Mouse (Mus musculus) urinary bladder, postnatal 25 days (tissue): ENCODE data around the gene Gm9376.
A peak's percentile ranks its signal among the peaks of the same experiment; 100 is the strongest.

Experiments
- DNase-seq: peaks from one replicate; pipeline ENCODE4 v3.0.0; 2022; ENCODE audit warnings: low spot score

Gm9376 gene

DNA sequence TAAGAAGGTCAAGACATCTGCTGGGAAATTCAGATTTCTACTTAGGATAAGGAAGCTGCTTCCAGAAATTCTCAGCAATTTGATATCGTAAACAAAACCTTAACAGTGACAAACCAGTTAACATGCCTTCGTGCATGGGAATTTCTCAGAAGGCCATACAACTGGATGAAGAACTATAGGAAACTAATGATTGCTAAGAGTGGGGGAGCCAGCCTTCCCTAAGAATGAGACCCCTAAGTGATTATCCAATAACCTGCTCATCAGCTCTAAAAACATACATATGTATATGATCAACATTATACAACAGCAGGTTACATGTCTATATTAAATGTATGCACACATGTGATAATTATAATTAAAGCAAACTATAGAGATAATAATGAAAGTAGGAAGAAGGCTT is at the start of gene Gm9376:
TSS of gene Gm9376 (plus strand) at position 301 of the 400 bp plus-strand sequence.
- no peak for DNase-seq

GRCm38 (mm10) chr14:118220885-118221284 is 45.9 kb upstream of the Gm9376 start:
- no peak for DNase-seq

DNA sequence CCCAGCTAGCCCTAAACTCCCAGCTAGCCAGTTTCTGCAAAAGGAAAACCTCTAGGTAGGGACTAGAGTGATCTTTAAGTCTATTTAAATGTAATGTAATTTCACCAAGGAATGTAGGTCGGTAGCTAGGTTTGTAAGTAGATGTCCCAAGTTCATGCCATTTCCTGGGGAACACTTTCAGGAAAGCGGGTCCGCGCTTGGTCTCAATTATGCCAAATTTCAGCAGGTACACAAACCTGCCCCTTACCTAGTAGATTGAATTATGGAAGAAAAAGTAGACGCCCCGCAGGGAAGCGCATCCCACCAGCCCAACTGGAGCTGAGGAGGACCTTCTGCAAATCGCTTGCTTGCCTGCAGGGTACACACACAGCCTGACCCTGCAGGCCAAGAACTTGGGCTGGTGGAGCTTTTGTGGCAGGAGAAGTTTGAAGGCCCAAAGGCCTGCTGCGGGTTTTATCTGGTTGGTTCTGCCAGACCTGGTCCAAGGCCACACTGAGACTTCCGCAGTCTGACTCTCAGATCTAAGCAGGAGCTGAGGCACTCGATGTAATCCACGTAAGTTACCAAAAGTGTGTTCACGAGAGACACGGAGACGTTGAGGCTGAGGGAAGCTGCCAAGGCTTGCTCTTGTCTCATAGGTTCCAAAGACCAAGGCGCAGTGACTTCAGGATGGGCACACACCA is 41.6 kb upstream of the Gm9376 start:
- DNase-seq: no peak

DNA sequence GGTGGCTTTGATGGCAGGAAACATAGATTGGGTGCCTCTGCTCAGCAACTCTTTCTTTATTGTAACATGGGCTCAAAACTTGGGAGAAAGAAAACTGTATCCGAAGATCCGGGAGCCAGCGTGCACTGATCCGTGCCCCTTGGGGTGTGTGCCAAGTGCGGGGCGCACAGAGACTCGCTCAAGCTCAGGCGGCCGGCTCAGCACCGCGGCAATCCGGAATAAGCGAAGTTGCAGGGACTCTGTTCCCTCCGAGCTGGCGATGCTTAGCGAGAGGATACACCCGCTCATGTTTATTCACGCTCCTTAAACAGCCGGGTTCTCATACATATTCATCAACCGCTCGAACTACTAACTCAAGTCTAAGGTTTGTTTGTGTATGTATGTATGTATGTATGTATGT is 40.8 kb upstream of the Gm9376 start:
- no peak for DNase-seq

DNA sequence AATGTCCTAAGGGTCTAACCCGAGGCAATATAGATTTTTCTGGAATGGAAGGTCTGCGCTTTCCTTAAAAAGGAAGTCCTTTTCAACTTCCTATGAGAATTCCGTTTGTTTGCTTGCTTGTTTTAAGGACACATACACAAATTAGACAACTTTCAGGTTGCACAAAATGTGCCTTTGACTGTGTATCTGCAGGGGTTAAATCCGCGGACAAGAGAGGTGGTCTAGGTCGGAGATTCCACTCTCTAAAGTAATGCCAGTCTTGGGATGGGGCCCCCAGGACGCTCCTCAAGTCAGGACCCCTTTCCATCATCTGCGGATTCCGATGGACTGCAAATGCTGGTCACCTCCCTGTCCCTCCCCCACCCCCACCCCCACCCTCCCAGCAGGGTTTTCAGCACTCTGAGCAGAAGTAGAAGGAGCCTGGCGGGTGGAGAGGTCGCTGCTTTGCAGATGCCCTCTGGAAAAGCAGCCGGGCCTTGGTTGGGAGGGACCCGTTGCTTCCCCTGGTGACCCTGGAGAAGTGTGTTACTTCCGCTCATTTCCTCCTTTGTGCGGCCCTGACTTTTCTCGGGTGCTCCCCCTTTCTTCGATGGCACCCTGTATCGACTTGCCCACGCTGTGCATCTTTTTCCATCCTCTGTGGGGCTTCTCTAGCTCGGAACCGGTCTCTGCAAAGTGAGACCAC is 40.1 kb upstream of the Gm9376 start:
- no peak for DNase-seq

DNA sequence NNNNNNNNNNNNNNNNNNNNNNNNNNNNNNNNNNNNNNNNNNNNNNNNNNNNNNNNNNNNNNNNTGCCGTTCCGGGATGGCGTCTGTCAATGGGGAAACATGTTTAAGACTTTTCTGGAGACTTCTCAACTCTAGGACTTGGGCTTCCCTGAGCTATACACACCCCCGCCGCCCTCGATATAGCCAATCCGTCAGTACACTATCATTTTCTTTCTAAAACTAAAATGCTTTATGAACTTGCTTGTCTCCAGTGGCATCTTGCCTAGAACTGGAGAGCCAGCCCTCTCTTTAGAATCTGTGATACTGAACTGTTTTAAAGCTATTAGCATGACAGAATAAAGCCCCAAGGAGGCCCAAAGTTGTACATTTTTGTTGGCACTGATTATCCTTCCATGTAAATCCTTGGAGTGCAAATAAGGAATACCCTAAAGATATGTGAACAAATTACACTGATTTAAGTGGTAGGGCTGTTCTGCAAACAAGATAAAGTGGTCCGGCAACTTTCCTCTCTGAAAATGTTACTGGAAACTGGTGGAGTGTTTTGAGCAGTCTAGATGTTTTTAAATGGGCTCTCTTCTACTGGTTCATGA is 34.3 kb upstream of the Gm9376 start:
- DNase-seq: no peak

- DNase-seq: no peak
Observed at GRCm38 (mm10) chr14:118233786-118234540, 32.8 kb upstream of the Gm9376 start.

- no peak for DNase-seq
Observed at GRCm38 (mm10) chr14:118234541-118235210, 32.1 kb upstream of the Gm9376 start.

DNA sequence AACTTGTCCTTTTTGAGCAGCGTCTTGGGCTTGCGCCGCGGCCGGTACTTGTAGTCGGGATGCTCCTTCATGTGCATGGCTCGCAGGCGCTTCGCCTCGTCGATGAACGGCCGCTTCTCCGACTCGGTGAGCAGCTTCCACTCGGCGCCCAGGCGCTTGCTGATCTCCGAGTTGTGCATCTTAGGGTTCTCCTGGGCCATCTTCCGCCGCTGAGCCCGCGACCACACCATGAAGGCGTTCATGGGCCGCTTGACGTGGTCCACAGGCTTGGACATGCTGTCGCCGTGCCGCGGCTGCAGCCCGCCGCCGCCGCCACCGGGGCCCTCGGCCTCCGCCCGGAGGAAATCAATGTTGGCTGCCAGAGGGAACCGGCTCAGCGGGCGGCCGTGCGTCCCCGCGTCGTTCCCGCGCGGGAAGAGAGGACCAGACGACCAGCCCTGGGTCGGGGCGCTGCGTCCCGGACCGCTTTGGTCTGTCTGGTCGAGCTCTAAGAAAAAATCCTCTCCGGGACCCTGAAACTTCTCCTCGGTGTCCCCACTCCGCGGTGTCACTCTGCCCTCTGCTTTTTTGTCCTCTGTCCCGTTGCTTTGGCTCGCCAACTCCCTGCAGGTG is 31.3 kb upstream of the Gm9376 start:
- peak; percentile 8 for DNase-seq

- peak; percentile 35 for DNase-seq
Observed at GRCm38 (mm10) chr14:118235973-118236885, 30.5 kb upstream of the Gm9376 start.

GRCm38 (mm10) chr14:118236886-118237289 is 29.9 kb upstream of the Gm9376 start, which contains the start of gene Sox21:
Gene Sox21 (minus strand): TSS chr14:118237030.
- DNase-seq: peak; percentile 29

DNA sequence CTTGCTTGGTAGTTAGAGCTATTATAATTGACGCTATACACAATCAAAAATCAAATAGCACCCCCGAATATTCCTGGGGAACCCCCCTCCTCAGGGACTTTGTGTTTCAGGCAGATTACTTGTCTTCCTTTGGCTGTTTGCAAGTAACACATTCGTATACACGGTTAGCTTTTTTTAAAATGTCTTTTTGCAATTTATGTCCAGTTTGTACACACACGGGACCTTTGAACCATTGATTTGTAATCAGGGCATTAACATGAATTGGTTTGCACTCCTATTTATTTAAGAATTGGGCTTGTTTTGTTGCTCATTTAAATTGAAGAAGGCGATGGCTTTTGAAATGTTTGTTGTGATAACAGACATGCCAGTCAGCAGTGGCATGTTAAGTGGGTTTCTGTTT is 29.0 kb upstream of the Gm9376 start:
- no peak for DNase-seq

GRCm38 (mm10) chr14:118239351-118239750 is 27.4 kb upstream of the Gm9376 start:
- no peak for DNase-seq

- DNase-seq: no peak
Observed at GRCm38 (mm10) chr14:118241416-118241815, 25.3 kb upstream of the Gm9376 start.

- no peak for DNase-seq
Observed at GRCm38 (mm10) chr14:118253381-118253780, 13.4 kb upstream of the Gm9376 start.

GRCm38 (mm10) chr14:118268849-118269248 is 2.1 kb downstream of the Gm9376 start:
- DNase-seq: no peak

DNA sequence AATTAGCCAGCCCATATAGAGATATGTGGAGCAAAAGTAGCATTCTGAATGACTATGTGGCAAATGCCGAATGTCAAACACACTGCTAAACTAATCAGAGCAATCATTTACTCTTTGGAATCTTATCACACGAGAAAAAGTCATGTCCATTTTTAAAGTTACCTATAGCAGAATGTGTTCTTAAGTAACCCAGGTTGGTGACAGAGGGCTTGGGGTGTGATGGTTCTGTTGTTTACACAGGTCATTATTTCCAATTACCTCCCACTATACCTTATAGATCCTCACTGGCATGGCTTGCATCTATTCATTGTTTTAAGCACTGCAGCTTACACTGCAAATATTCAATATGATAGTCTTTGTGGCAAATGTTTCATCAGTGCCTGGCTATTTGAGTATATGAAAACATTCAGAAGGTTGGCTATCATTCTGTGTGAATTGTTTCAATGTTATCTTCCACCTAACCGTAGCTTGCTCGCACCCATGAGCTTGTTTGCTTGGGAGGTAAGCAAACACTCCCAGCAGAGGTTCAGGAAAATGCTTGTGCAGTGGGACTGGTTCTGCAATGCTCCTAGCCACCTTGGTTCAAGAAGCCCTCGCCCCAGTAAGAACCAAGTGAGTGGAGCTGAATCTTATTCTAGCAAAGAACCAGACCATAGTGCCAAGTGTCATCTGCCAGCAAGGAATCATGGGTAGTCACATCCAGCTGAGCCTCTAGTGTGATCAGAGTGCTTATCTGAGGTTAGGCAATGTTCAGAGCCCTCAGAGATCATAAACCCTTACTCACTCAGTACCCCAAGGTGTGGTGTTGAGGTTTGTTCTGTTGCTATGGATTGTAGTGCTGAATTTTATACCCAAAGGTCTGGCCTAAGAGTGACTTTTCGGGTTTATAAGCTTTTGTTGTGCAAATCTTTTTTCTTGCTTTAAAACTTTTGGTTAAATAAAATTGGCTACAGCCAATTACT is 6.1 kb downstream of the Gm9376 start:
- DNase-seq: no peak

GRCm38 (mm10) chr14:118277704-118278498 is 11.1 kb downstream of the Gm9376 start:
- no peak for DNase-seq
